Mouse (Mus musculus): ENCODE results near the gene Pnrc2. TPM values are rescaled to one million over a fixed set of nuclear protein-coding genes. Genes with fewer than 3 reads are reported as not detected.

Gene Pnrc2
- polyA plus RNA-seq, 1 experiment from 2014 or later: 97.9 TPM

DNA sequence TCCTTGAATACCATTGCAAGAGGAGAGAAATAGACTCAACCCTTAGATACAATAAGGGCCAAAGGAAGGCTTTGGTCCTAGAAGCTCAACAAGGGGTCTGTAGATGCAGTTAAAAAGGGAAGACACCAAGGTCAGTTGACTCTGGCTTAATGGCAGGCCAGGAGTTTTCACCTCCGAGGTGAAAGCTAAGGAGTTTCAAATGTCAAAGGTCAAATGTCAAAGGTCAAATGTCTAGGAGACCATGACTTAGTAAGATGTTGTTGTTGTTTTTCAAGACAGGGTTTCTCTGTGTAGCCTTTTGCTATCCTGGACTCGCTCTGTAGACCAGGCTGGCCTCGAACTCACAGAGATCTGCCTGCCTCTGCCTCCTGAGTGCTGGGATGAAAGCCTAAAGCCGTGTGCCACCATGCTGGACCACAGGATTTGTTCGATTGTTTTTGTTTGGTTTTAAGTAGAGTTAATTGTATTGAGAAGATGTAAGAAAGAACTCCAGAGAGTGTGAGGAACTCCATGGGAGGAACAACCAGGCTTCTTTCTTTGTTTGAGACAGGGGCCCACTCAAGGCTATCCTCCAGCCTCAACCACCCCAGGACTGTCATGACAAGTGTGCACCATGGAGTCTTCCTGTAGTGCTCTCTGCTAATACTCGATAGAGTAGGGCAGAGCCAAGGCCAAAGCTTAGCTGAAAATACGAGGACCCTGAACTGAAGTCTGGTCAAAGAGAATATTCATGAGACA, 15.7 kb upstream of the Pnrc2 start:
- H3K27ac ChIP-seq (replicated peaks): no peak overlapping the region
- H3K9ac ChIP-seq: no peak overlapping the region
- no peak overlapping the region for H3K4me2 ChIP-seq
- H3K9me3 ChIP-seq: no peaks in the 10 kb centered on the region
- H3K4me1 ChIP-seq (replicated peaks): no peaks in the 10 kb centered on the region
- no peaks in the 10 kb centered on the region for H3K36me3 ChIP-seq
- no peak for ATAC-seq (ENCODE audit: low FRiP score, low read depth)
- no peak overlapping the region for H3K4me3 ChIP-seq
- H3K27me3 ChIP-seq: no peaks in the 10 kb centered on the region
- WGBS: 86% methylated on average over 7 of the region's 7 CpGs

DNA sequence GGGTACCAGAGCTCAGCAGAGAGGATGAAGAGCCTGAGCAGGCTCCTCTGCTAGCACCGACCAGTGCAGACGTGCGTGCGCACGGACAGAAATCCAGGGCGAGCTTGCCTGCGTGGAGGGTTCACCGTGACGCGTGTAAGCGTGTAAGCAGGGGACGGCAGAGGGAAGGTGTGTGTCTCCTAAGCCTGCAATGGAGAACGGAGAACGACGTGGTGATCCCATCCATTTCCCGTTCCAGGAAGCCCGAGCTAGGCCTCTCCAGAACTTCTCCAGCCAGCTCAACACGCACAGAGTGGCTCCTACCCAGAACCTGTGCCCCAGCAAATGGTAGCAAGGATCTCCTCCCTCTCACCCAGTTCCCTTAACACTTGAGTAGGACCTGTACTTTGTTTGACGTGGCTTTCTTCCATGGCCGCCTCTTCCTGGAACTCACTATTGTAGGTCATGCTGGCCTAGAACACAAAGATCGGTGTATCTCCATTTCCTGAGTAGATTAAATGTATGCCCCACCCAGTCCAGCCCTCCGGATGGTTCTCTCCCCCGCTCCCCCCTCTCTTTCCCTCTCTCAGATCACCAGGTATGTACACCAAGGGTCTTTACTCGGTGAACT, 14.9 kb upstream of the Pnrc2 start:
- Histone ChIP-seq H3K4me1 (replicated peaks) (no peaks in the 10 kb centered on the region), H3K9ac (no peak overlapping the region), H3K27me3 (no peaks in the 10 kb centered on the region), H3K4me3 (no peak overlapping the region), H3K4me2 (no peak overlapping the region), H3K36me3 (no peaks in the 10 kb centered on the region), H3K27ac (replicated peaks) (no peak overlapping the region), H3K9me3 (no peaks in the 10 kb centered on the region)
- ATAC-seq (ENCODE audit: low FRiP score, low read depth): no peak
- WGBS: 96% methylated on average over 24 of the region's 24 CpGs

DNA sequence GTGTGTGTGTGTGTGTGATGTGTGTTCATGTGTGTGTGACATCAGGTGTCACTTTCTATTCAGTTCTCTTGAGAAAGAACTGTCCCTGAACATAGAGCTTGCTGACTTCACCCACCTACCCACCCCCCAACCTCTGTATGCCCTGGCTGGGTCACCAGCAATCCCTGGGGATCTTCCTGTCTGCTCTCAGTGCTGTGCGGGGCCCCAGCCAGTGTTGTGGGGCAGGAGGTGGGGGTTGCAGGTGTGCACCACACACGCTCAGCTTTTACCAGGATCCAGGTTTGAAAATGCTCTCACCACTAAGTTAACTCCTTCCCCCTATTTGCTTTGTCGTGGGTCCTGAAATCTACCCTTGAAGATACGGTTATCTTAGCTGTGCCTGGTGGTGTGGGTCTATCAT, 12.5 kb upstream of the Pnrc2 start:
- Histone ChIP-seq H3K9me3 (no peaks in the 10 kb centered on the region), H3K4me1 (replicated peaks) (no peaks in the 10 kb centered on the region), H3K4me3 (no peak overlapping the region), H3K27me3 (no peaks in the 10 kb centered on the region), H3K27ac (replicated peaks) (no peak overlapping the region), H3K4me2 (no peak overlapping the region), H3K36me3 (no peaks in the 10 kb centered on the region), H3K9ac (no peak overlapping the region)
- ATAC-seq (ENCODE audit: low FRiP score, low read depth): no peak
- WGBS: 91% methylated on average over 4 of the region's 4 CpGs

DNA sequence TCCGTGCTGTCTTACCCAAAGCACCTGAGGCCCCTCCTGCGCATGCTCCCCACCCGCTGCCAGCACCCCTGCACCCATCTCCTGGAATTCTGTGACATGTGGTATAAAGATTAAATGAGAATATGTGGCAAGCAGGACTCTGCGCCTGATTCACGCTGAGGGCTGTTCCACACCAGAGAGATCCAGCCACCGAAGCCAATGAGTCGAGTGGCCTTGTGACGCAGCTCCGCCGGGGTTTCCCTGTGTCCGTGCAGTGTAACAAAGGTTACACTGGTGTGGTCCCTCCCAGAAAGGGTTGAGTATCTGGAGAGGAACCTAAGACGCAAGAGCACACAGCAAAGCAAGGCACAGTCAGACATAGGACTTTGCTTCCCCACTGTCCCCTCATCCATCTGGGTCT, 12.0 kb upstream of the Pnrc2 start:
- Histone ChIP-seq H3K36me3 (no peaks in the 10 kb centered on the region), H3K27me3 (no peaks in the 10 kb centered on the region), H3K4me2 (no peak overlapping the region), H3K4me3 (no peak overlapping the region), H3K27ac (replicated peaks) (no peak overlapping the region), H3K4me1 (replicated peaks) (no peaks in the 10 kb centered on the region), H3K9me3 (no peaks in the 10 kb centered on the region), H3K9ac (no peak overlapping the region)
- 93% methylated on average over 12 of the region's 12 CpGs for WGBS
- no peak for ATAC-seq (ENCODE audit: low FRiP score, low read depth)

DNA sequence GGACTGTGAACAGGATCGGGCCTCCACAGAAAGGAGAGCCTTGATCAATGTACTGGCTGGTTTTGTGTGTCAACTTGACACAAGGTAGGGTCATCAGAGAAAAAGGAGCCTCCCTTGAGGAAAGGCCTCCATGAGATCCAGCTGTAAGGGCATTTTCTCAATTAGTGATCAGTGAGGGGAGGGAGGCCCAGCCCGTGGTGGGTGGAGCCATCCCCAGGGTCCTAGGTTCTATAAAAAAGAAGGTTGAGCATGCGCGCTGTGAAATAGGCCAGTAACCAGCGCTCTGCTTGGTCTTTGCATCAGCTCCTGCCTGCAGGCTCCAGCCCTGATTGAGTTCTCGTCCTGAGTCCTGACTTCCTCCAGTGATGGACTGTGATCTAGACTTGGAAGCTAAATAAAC, 10.9 kb upstream of the Pnrc2 start:
- Histone ChIP-seq H3K4me3 (no peak overlapping the region), H3K4me2 (no peak overlapping the region), H3K27me3 (no peaks in the 10 kb centered on the region), H3K36me3 (no peaks in the 10 kb centered on the region), H3K27ac (replicated peaks) (no peak overlapping the region), H3K9me3 (no peaks in the 10 kb centered on the region), H3K9ac (no peak overlapping the region), H3K4me1 (replicated peaks) (no peaks in the 10 kb centered on the region)
- no peak for ATAC-seq (ENCODE audit: low FRiP score, low read depth)
- 52% methylated on average over 6 of the region's 6 CpGs for WGBS

DNA sequence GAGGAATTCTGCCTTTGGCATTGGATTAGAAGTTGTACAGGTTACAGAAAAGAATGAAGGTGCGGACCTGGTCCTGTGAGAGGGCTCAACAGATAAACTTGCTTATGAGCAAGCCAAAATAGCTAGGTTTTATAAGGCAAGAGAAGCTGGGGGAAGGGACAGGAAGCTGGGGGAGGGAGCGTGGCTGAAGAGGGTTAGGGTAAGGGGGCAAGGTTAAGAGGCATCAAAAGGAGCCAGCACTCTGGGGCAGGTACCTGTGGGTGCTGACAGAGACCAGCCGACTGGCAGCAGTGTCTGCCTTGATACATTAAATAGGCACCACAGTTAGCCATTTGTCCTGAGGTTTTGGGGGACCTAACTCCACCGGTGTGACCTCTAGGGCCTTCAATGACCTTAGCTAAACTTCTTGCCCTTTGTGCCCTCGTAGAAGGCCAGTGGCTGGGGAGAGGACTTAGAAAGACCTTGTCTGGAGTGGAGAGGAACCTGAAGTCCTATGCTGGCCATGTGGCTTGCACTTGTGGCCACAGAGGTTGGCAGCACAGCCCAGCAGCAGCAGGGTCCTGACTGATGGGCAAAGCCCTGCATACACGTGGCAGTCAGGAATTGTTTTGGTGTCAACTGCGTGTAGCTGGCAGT, 10.3 kb upstream of the Pnrc2 start:
- no peak for ATAC-seq (ENCODE audit: low FRiP score, low read depth)
- WGBS: 64% methylated on average over 7 of the region's 7 CpGs

DNA sequence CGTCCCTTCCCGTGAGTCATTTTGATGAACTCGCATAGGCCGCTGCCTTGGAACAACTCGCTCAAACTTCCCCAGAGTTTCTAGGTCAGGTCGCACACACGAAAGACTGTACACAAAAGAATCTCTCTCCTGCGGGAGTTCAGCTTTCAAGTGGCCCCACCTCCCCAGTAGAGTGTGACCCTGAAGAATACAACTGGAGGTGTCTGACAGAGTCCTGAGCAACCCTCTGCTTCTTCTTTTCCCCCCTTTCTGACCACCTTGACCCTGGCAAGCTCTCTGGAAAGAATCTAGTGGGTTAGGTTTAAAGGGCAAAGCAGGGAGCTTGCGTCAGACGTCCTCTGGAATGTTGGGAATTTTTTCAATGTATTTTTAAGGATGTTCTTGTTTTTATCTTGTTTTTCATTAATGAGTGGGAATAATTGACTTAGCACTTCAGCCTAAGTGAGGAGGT, 9.8 kb upstream of the Pnrc2 start:
- no peak for ATAC-seq (ENCODE audit: low FRiP score, low read depth)
- 38% methylated on average over 10 of the region's 10 CpGs for WGBS
- Histone ChIP-seq H3K9ac (no peak overlapping the region), H3K4me2 (no peak overlapping the region), H3K9me3 (no peaks in the 10 kb centered on the region), H3K4me3 (no peak overlapping the region), H3K27ac (replicated peaks) (no peak overlapping the region), H3K4me1 (replicated peaks) (no peaks in the 10 kb centered on the region), H3K36me3 (no peaks in the 10 kb centered on the region), H3K27me3 (no peaks in the 10 kb centered on the region)

More for the DNA sequence above, 10.3 kb upstream of the Pnrc2 start:
- H3K4me1 ChIP-seq (replicated peaks): no peaks in the 10 kb centered on the region
- no peak overlapping the region for H3K4me2 ChIP-seq
- H3K4me3 ChIP-seq: no peak overlapping the region
- no peak overlapping the region for H3K27ac ChIP-seq (replicated peaks)
- no peaks in the 10 kb centered on the region for H3K36me3 ChIP-seq
- no peak overlapping the region for H3K9ac ChIP-seq
- H3K9me3 ChIP-seq: no peaks in the 10 kb centered on the region
- no peaks in the 10 kb centered on the region for H3K27me3 ChIP-seq

DNA sequence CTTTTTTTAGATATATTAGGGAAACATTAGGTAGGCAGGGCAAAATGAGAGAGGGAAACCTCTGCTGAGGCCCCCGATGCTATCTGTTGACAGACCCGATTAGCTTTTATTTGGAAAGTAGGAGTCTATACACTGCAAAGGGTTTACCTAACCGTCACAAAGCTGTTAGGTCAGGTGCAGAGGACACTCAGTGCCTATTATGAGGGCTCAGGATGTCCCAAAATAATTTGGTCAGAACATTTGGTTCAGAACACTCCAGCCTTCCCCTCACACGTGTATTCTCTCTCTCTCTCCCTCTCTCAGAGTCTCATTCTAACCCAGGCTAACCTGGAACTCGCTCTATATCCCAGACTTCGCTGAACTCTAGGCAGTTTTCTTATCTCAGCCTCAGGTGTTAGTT, 8.4 kb upstream of the Pnrc2 start:
- no peaks in the 10 kb centered on the region for H3K9me3 ChIP-seq
- no peaks in the 10 kb centered on the region for H3K27me3 ChIP-seq
- H3K4me3 ChIP-seq: no peak overlapping the region
- ATAC-seq (ENCODE audit: low FRiP score, low read depth): no peak
- H3K9ac ChIP-seq: no peak overlapping the region
- WGBS: 81% methylated on average over 6 of the region's 6 CpGs
- H3K4me1 ChIP-seq (replicated peaks): peaks cover 1% of the 10 kb centered on the region
- H3K36me3 ChIP-seq: no peaks in the 10 kb centered on the region
- no peak overlapping the region for H3K27ac ChIP-seq (replicated peaks)
- no peak overlapping the region for H3K4me2 ChIP-seq

DNA sequence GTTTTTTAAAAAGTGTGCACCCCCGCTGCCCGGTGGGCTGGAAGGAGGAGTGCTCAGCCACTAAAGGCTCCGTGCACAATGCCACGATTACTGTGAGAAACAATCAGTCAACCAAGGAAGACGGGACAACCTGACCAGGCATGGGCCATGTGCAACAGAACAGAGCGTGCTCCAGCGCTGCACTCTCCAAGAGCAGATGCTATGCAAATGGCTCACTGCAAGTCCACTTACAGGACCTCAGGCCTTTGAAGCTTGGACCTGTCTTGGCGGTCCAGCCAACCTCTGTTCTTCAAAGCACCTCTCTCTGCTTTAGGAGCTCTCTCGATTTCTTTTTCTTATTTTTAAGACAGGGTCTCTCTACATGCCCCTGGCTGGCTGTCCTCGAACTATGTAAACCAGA, 6.9 kb upstream of the Pnrc2 start:
- Histone ChIP-seq H3K9ac (no peak overlapping the region), H3K9me3 (no peaks in the 10 kb centered on the region), H3K36me3 (no peaks in the 10 kb centered on the region), H3K27ac (replicated peaks) (no peak overlapping the region), H3K27me3 (no peaks in the 10 kb centered on the region), H3K4me2 (no peak overlapping the region), H3K4me3 (no peak overlapping the region), H3K4me1 (replicated peaks) (peaks cover 15% of the 10 kb centered on the region)
- 83% methylated on average over 10 of the region's 10 CpGs for WGBS
- ATAC-seq (ENCODE audit: low FRiP score, low read depth): no peak

DNA sequence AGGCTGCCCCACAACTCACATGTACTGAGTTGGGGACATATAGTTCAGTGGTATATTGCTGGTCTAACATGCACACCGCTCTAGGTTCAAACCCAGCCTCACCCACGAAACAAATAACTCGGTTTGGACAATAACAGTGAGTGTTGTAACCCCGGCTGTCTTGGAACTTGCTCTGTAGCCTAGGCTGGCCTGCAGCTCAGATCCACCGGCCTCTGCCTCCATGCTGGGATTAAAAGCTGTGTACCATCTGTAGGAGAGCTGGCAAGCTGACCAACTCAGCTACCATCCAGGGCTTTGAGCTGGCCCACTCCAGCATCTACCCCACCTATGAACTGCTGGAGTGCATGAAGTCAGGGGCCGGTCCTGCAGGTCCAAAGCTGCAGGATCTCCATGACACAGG, 6.4 kb upstream of the Pnrc2 start:
- H3K36me3 ChIP-seq: no peaks in the 10 kb centered on the region
- WGBS: 87% methylated on average over 6 of the region's 6 CpGs
- no peaks in the 10 kb centered on the region for H3K27me3 ChIP-seq
- peaks cover 15% of the 10 kb centered on the region for H3K4me1 ChIP-seq (replicated peaks)
- ATAC-seq (ENCODE audit: low FRiP score, low read depth): no peak
- no peaks in the 10 kb centered on the region for H3K9me3 ChIP-seq
- H3K27ac ChIP-seq (replicated peaks): no peak overlapping the region
- no peak overlapping the region for H3K4me3 ChIP-seq
- no peak overlapping the region for H3K9ac ChIP-seq
- no peak overlapping the region for H3K4me2 ChIP-seq

DNA sequence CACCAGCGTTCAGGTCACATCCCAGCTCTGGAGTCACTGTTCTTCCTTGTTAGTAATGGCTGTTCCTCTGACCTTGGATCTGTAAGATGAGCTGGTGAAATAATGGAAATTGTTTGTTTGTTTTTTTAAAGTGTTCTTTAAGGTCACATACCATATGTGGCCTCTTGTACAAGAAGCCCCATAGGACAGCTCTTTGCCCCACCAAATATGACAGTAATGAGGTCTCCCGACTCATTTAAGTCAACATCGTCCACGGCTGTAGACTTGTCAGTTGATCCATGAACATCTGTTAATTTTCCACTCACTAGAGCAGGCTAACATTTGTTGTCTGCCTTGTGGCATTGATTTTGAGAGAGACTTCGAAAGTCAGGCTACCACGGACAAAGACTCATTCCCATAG, 5.4 kb upstream of the Pnrc2 start:
- WGBS: 67% methylated on average over 6 of the region's 6 CpGs
- no peak overlapping the region for H3K4me3 ChIP-seq
- H3K9ac ChIP-seq: no peak overlapping the region
- no peak overlapping the region for H3K27ac ChIP-seq (replicated peaks)
- H3K4me2 ChIP-seq: no peak overlapping the region
- no peaks in the 10 kb centered on the region for H3K36me3 ChIP-seq
- H3K27me3 ChIP-seq: no peaks in the 10 kb centered on the region
- no peak for ATAC-seq (ENCODE audit: low FRiP score, low read depth)
- peaks cover 25% of the 10 kb centered on the region for H3K4me1 ChIP-seq (replicated peaks)
- no peaks in the 10 kb centered on the region for H3K9me3 ChIP-seq

DNA sequence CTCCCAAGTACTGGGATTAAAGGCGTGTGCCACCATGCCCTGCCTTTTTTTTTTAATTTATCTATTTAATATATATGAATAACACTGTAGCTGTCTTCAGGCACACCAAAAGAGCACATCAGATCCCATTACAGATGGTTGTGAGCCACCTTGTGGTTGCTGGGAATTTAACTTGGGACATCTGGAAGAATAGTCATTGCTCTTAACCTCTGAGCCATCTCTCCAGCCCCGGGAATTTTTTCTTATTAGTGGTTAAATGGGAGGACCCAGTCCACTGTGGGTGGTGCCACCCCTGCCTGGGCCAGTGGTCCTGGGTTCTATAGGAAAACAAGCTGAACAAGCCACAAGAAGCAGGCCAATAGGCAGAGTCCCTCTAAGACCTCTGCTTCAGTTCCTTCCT, 4.1 kb upstream of the Pnrc2 start:
- no peak overlapping the region for H3K4me2 ChIP-seq
- H3K4me1 ChIP-seq (replicated peaks): peaks cover 29% of the 10 kb centered on the region
- WGBS: 75% methylated on average over 2 of the region's 2 CpGs
- H3K27ac ChIP-seq (replicated peaks): no peak overlapping the region
- no peak overlapping the region for H3K9ac ChIP-seq
- H3K27me3 ChIP-seq: no peaks in the 10 kb centered on the region
- ATAC-seq (ENCODE audit: low FRiP score, low read depth): no peak
- no peak overlapping the region for H3K4me3 ChIP-seq
- no peaks in the 10 kb centered on the region for H3K9me3 ChIP-seq
- no peaks in the 10 kb centered on the region for H3K36me3 ChIP-seq
